Mouse (Mus musculus) MN1 (cell line): Measurements from ENCODE around the gene Josd1.
A peak's percentile ranks its signal among the peaks of the same experiment; 100 is the strongest.

Source experiments
- DNase-seq: peaks from one replicate; pipeline ENCODE4 v3.0.0-alpha.2; 2016; ENCODE audit warnings: low spot score

Josd1 gene

DNA sequence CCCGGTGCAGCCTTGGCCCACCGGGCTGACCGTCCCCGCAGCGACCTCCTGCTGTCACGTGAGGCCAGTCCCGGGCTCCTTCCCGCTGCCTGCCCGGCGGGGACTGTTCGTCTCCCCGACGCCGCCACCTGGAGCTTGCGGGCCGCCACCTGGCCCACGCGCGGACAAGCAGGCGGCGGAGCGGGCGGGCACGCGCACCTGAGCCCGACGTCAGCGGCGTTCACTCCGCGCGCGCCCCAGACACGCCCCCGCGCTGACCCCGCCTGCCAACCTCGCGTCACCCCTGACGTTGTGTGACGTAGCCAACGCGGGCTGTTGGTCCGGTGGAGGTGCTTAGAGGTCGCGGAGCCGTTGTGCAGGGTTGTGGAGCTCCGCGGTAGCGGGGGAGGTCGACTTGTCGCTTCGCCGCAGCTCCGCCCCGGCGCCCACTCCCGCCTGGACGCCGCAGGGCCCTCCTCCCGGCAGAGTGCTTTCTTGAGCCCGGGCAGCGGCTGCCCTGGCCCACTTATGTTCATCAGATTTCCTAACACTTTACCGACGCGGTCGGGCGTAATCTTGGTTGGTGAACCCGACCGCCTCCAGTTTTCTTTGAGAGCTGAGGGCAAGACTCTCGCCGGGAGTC, at the start of gene Josd1:
Gene Josd1, minus strand, starts transcription at position 274 of the 622 bp plus-strand sequence.
- peak; percentile 95 for DNase-seq

DNA sequence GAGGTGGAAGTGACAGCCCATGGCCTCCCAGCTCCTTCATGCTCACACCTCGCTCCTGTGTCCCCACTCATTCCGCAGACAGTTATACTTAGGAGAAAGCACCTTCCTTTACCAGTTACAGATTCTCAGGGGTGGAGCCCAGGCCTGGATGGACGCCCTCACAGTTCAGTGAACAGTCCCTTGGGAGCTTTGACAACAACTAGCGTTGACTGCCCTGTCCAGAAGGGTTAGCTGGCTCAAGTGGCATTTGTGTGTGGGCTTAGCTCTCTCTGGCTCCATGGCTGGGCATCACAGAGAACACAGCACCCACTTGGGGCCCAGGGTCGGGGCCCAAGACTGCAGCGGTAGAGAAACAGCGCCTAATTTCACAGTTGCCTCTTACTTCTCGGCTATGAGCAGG, 46.6 kb upstream of the Josd1 start:
- no peak for DNase-seq

DNA sequence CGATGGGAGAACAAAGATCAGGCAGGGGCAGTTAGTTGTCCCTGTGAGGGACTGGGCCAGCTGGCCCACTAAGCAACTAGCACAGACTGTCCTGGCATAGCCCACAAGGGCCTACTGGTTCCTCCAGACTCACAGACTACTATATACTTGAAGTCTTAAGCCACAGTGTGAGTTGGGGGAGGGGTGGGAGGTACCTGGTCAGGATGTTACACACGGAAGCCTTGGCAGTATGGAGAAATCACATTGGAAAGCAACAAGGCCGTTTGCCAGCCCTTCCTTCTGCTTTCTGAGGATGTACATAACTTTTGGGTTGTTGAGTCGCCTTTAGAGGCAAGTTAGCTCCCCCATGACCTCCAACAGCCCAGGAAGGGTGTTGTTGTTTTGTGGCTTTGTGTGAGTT, 45.9 kb upstream of the Josd1 start:
- DNase-seq: no peak

DNA sequence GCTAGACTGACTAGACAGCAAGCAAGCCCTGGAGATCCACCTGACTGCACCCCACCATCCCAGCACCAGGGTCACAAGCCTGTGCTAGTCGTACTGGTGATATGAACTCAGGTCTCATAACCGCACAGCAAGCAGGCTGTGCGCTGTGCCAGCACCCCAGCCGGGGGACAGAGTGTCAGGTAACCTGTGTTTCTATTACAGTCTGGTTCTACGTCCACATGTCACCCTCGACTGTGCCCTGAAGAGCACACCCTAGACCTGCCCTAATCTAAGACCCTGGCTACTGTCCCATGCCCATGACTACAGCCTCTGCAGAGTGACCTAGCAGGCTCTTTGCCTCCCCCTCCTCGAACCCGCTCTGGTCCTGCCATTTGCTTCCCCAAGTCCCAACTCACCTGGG, 45.5 kb upstream of the Josd1 start:
- DNase-seq: no peak

DNA sequence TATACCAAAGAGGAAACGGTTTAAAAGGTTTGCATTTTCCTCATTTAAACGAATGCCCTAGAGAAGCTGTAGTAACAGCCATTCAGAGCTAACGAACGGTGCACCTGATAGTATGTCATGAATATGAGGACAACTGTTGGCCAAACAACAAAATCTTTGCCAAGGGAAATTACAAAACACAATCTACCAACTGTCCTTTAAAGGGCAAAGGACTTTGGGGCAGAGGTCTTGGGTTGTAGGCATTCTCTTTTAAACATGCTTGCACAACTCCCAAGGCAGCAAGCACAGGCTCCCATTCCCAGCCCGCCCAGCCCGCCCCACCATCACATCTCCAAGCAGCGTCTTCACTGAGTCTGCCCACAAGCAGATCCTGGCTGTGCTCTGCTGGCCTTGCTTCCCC, 43.8 kb upstream of the Josd1 start:
- DNase-seq: no peak

DNA sequence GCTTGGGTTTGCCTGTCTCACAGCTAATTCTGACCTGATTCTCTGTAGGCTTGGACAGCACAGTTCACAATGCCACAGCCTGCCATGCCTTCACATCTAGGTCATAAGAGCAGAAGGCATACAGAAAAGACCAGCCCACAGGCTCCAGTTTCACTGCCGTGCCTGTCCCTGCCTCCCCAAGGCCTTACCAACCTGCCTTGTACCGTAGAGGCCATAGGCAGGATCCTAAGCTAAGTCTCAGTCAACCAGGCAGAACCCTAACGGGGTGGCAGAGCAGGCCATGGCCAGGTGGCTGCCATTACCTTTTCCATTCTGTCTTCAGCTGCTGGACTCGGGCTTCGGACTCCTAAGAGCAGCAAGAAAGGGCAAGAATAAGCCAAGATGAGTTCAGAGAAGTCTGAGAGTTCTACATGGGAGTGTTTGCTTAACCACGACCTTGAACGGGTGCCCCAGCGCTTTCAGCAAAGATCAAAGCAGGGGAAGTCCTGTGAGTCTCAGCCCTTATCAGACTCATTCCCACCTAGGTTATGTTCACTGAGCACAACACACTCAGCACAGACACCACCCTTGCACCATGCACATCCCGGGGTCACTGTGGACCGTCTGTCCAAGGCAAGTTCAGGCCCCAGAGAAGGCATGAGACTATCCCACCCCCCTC, 41.1 kb upstream of the Josd1 start:
- DNase-seq: no peak

DNA sequence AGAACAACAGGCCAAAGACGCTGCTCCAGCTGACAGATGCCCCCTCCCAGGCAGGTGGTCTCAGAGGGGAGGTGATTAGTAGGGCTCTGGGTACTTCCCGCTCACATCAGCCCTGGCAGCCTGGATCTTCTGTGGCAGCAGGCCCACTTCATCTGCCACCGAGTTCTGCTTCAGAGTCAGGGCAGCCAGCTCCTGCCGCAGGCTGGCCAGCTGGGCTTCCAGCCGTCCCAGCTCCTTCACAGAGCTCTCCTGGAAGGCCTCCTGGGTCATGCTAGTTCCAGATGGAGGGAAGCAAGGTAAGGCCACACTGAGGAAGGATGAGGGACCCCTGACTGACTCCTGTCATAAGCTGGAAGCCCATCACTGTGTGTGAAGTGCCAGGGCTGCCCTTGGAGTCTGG, 40.6 kb upstream of the Josd1 start:
- DNase-seq: no peak

DNA sequence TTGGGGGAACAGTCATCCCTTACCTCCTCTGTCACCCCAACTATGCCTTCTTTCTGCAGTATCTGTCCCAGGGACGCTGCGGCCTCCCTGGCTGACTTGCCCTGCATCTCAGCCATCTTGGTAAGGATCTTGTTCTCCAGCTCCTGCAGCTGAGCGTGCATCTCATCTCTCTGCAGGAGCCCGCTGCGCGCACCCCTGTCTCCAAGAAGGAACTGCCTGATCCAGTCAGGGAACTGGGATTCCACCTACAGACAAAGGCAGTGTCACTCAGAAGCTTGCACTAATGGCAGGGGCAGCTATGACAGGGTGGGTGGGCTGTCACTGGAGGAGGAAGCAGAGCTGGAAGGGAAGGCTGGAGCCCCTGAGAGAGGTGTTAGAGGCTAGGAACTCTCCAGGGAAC, 40.1 kb upstream of the Josd1 start:
- DNase-seq: no peak

DNA sequence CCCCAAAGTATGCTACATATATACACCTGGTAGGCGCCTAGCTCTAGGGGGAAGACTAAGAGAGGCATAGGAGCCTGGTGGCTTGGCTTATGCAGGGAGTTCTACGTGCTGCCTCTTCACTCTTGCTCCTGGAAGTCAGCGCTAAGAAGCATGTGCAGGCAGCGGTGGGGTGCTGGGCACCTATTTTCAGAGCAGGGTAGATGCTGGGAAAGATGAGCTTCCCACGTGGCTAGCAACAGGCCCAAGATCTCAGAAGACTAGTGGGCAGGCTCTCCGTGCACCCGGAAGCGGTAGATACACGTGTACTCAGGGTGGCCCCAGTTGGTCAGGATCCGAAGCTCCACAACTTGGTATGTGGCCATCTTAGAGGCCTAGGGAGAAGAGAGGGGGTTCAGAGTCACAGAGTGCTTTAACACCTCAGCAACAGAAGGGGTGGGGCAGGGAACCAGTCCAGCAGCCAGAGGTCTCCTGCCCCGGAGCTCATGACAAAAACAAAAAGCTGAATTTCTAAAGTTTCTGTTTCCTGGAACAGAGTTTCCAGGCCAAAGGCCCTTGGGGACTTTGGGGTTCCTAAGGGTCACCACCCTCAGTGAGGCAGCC, 37.6 kb upstream of the Josd1 start:
- no peak for DNase-seq

DNA sequence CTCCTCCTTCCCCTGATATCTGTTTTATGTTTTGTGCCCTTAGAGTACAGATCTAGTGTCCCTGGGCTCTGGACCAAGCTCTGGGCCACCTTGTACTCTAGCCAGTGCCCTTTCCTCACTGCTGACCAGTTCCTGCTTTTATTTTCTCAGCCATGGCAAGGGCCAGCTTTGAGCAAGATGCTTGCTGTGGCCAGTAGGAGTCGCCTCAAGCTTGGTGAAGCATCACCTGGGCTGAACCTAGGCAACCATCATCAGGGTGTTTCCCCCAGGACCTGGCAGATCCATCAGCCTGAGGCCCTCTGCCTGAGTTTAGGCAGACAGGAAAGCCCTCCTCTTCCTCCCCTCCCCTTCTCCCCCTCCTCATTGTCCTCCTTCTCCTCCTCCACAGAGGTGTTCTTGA, 35.7 kb upstream of the Josd1 start:
- DNase-seq: peak; percentile 32

DNA sequence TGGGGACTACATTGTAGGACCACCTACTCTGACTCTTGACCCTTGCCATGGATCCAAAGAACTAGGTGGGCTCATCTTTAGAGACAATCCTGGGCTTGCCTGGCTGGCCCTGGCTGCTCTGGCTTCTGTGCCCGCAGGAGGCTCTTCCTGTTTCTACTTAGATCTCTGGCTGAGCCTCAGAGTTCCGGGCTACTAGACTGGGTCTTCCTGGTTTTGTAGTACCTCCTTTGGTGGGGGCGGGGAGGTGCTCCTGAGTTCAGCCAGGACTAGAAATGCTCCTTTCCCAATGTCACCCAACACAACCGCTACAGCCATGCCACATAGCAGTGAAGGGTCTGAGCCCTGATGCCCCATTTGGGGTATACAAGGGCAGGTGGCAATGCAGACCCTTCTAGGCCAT, 33.1 kb upstream of the Josd1 start:
- DNase-seq: no peak

DNA sequence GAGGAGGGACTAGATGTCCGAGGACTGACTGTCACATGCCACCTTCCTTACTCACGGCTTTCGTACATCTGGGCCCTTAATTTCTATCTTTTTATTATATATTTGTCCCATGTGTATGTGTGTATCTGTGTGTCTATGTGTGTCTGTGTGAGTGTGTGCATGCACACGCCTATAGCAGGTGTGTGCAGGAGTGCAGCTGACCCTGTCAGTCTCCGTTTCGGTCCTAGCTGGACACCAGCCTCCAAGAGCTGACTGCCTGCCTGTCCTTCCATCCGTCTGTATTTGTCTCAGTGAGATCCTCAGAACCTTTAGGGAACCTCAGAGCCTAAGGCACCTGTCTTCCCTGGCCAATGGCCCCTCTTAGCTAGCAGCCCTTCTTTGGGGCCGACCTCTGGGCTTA, 32.5 kb upstream of the Josd1 start:
- no peak for DNase-seq

DNA sequence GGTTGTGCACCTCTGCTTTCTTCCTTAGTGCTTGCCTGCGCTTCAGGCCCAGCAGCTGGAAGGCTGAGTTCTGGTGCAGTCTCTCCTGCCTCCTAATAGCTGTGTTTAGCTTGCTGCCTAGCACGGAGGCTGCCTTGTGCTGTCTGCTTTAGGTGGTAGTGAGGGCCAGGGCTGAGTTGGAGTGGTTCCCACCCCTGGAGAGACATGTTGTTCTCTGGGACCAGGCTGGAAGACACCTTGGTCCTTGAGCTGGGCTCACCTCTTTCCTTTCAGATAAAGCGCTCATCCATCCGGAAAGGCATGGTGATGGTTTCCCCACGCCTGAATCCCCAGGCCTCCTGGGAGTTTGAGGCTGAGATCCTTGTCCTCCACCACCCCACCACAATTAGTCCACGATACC, 29.0 kb upstream of the Josd1 start:
- DNase-seq: no peak

DNA sequence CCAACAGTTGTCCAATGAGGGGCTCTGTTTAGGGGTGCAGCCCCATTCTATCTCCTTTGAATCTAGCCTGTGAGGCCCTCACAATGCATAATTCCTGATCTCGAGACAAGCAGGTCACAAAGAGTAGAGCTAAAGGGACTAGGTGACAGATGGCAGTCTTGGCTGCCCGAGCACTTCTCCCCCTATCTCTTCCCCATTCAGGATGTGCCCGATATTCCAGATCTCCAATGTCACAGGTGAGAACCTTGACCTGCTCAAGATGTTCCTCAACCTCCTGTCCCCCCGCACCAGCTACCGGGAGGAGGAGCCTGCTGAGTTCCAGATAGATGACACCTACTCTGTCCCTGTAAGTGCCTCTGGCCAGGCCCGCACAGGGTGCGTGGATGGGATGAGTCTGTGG, 27.9 kb upstream of the Josd1 start:
- no peak for DNase-seq

DNA sequence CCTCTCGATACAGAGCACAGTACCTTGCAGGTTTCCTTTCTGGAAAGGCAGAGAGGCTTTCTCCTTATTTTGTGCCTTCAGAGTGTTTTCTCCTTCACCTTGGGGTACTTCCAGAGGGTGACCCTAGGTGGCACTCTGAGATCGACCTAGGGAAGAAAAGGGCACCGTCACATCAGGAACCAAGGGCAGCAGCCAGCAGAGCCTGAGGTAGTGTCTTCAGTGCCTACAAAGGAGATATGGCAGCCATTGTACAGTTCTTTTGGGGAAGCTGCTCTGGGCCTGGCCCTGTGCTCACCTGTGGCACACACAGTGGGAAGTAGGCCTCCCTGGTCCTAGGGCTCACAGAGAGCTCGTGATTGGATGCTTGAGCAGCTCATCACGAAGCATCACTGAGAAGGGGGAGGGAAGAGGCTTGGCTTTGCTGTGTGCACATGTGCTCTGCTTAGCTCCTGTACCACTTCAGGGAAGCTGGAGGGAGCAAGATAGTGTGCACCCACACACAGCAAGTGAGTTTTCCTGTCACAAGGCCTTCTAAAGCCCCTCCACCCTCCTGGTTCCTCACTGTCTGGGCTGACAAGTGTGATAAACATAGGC, 20.6 kb upstream of the Josd1 start:
- no peak for DNase-seq

DNA sequence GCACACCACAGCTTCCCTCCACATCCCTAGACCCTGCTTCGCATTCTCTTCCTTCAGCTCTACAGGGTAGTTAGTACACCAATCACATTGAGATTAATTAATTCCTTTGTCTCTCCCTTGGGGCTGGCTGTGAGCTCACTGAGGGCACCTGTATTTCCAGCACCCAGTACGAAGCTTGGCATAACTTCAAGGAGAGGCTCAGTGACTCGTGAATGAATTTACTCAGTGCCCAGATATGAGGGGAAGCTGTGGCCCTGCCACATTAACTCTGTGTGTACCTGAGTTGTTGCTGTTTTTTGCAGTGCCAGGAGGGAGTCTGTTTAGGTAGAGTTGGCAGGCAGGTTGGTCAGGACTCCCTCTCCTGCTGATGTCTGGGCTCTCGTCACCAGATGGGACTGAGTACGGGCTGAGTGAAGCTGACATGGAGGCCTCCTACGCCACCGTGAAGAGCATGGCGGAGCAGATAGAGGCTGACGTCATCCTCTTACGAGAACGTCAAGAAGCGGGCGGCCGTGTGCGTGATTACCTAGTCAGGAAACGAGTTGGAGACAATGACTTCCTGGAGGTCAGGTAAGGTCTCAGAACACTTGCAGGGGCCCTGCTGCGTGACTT, 19.0 kb upstream of the Josd1 start:
- no peak for DNase-seq

DNA sequence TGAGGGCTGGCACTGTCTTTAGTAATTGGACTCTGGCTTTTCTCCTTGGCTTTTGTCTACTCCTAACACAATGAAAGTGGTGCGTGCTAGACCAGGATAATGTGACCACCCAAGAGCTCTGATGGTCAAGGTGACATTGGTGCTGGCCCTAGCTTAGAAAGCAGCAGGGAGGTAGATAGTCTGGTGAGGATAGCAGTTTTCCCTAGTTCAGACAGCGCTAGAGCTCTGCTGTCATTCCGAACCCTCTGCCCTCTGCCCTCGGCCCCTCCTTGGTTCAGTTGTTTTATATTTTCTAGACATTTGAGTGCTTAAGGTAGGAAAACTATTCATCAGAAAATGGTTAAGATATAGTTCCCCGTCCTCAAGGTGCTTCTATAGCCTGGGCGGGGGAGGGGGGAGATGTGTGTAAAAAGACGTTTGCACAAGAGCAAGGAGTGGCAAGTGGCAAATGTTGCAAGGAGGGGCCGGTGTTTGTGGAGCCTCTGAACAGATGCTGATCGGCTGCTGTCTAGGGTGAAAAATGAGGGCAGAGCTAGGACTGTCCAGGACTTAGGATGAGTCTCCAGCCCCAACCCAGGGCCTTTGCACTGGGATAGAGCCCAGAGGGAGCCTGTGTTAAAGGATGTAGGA, 10.0 kb upstream of the Josd1 start:
- no peak for DNase-seq

DNA sequence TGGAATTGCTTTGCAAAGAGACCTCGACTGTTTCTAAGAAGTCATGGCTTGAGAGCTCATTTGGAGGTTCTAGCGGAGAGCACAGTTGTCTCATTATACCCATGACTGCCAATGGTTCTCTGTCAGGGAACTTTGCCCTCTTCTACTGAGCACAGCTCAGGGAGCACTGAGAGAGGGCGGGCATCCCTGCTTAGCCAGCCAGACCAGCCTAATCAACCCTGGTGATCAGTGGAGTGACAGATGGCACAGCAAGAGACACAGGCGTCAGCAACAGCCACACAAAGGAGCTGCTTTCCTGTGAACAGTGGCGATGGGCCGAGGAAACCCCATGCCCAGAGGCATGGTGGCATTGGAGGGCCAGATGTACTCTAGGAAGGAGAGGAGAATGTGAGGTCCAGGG, 9.3 kb upstream of the Josd1 start:
- DNase-seq: no peak

DNA sequence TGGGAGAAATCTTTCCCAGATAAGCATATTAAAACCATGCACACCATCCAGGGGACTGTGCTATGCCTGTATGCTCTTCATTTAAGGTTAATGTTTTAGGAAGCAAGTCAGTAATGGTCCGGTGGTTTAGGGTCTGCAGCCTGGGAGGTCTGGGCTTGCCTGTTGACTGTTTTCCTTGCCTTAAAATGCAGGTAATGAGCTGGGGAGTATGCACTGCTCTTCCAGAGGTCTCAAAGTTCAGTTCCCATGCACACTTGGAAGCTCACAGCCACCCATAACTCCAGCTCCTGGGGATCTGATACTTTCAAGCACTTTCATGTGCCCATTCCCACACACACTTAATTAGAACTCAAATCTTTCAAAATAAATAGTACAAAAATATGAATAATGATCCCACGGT, 8.8 kb upstream of the Josd1 start:
- DNase-seq: no peak

DNA sequence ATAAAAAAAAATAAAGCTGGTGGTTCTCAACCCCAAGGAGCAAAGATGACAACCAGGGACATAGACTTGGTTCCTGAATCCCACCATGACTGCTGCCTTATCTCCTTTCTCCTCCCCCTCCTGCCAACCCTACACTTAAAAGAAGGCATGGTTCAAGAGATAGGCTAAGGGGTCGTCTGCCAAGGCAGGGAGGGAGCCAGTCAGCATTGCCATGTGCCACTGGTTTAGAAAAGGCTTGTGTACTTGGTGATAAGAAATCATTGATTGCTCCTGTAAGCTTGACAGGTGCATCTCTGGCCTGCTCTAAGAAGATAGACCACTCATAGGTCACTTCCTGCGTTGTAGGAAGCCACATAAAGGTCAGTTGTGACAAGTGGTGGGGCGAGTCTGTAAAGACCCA, 7.8 kb upstream of the Josd1 start:
- DNase-seq: no peak

DNA sequence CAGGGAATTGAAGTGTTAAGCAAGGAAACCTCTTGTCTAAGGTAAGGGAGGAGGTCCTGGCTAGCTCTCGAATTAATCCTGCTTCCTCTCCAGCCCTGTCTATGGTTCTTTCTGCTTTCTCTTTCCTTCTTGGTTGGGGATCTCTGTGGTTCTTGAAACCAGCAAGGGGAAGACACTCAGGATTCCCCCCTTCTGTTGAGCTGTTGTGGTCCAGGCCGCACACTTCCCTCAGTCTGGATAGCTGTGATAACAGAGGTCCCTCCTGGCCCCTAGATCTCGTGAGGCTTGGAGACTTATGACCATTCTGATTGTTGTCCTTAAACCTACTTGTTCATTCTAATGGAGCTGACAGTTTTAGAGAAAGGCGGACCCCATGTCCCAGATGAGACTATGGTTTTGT, 6.8 kb upstream of the Josd1 start:
- no peak for DNase-seq

DNA sequence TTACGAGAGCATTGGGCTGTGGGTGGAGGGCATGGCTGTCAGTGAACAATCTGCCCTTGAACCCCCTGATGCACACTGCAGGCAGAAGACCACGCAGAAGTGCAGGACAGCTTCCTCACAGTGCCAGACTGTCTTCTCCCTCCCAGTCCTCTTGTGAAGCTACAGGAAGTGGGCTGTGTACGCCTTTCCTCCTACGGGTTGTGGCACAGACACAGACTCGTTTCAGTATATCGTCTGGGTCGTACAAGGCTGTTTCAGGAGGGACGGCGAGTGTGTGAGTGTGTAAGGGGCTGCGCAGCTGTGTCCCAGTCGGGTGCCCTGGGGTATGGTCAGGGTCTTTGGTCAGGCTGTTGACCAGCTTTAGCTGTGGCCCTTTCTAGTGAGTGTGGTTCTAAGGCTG, 6.0 kb upstream of the Josd1 start:
- no peak for DNase-seq

DNA sequence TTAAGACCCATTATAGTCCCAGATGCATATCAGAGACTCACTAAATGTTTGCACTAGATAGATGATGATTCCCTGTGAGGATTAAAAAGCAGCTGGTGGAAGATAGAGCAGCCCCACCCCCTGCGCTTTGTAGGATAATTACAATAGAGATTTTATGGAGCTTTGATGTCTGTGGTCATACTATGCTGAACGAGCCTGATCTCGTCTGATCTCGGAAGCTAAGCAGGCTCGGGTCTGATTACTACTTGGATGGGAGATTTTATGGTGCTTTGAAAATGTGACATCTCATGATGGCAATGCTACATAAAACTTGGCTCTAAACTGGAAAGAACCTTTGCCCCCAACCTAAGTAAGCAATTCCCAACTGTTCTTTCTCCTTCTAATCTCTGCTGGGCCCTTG, 4.6 kb upstream of the Josd1 start:
- DNase-seq: no peak
